Mouse (Mus musculus): Measurements from ENCODE around the gene Ces1f.

The Ces1f gene

GRCm38 (mm10) chr8:93211091-93211490, 68.5 kb downstream of the Ces1f start:
- DNase-seq (ENCODE audit: extremely low spot score) = no peak

All from embryo, embryonic 9.5 days (tissue).